Mouse (Mus musculus): ENCODE results near the gene Cbr3. TPM values are rescaled to one million over a fixed set of nuclear protein-coding genes. Genes with fewer than 3 reads are reported as not detected.

The Cbr3 gene
- polyA plus RNA-seq (2014; fragmentation: Illumina TruSeq; extraction: RNeasy Lipid Tissue Mini Kit (QIAGEN cat#74804); ENCODE audit: low read depth, low replicate concordance) = 9.6 TPM

DNA sequence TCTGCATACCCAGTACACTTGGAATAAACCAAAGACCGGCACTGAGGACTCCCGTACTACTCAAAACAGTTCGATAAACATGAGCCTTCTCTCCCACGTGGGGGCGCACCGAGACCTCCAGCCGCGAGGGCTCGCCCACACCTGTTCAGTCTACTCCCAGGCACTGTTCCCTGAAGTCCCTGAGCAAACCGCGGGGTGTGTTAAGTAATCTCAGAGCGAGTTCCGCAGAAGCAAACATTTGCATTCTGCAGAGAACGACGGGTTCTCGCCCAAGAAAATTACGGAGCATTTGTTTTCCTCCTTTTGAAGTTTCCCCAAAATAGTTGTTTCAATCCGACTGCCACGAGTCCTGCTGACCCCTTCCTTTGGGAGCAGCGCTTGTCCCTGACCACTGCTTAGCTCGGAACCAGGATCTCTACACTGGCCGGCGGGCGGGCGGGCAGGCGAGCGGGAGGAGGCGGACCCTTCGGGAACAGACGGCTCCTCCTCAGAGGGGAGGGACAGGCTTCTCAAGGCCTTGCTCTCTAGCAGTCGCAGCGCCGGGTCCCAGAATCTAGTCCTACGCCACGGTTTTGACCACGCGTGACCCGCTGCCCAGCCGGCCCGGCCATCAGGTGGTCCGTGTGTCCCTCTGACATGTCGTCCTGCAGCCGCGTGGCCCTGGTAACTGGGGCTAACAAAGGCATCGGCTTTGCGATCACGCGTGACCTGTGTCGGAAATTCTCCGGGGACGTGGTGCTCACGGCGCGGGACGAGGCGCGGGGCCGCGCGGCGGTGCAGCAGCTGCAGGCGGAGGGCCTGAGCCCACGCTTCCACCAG is at the start of gene Cbr3:
Gene Cbr3 (plus strand): TSS at position 527 of the 819 bp plus-strand sequence.

DNA sequence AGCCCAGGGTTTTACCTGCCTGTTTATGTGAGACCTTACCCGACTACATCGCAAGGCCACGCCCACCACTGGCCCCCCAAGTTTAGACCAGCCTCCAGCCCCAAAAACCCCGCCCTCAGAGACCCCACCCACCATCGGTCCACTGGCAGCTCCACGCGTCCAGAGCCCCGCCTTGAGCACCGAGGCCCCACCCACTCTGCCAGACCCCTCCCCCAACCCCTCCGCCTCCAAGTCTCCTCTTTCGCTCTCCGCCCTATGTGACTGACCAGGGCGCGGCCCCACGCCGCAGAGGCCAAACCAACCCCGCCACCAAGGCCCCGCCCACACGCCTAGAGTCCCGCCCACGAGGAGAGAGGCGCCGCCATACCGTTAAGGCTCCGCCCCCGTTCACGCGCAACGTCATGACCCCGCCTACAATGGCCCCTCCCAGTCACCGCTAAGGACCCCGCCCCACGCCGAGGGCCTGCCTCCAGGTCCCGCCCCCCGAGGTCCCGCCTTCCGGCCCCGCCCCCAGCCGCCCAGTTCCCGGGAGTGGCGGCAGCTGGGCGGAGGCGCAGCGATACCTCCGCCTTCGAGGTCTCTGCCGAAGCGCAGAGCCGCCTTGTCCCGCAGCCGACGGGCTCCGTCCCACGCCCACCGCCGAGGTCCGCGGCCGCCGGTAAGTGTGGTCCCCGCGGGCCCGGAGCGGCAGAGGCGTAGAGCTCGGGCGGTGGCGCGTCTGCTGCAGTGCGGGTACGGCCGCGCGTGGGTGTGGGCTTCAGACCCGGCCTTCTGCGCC is 28.6 kb downstream of the Cbr3 start, which contains the start of gene Dop1b:
Gene Dop1b (plus strand): TSS at position 494 of the 778 bp plus-strand sequence.

Other genes with a start within 250 kb of the Cbr3 start
- gene Setd4, start 79.2 kb upstream of the Cbr3 start, polyA plus RNA-seq (2014; fragmentation: Illumina TruSeq; extraction: RNeasy Lipid Tissue Mini Kit (QIAGEN cat#74804); ENCODE audit: low read depth, low replicate concordance) = 0.41 TPM
- 14.6 TPM for gene Cbr1, start 77.4 kb upstream of the Cbr3 start, polyA plus RNA-seq (2014; fragmentation: Illumina TruSeq; extraction: RNeasy Lipid Tissue Mini Kit (QIAGEN cat#74804); ENCODE audit: low read depth, low replicate concordance)
- not detected for gene Gm5678, start 55.1 kb upstream of the Cbr3 start, polyA plus RNA-seq (2014; fragmentation: Illumina TruSeq; extraction: RNeasy Lipid Tissue Mini Kit (QIAGEN cat#74804); ENCODE audit: low read depth, low replicate concordance)
- 9.6 TPM for gene Dop1b, start 28.7 kb downstream of the Cbr3 start, polyA plus RNA-seq (2014; fragmentation: Illumina TruSeq; extraction: RNeasy Lipid Tissue Mini Kit (QIAGEN cat#74804); ENCODE audit: low read depth, low replicate concordance)
- 135 TPM for gene Morc3, start 148.9 kb downstream of the Cbr3 start, polyA plus RNA-seq (2014; fragmentation: Illumina TruSeq; extraction: RNeasy Lipid Tissue Mini Kit (QIAGEN cat#74804); ENCODE audit: low read depth, low replicate concordance)
- gene Chaf1b, start 200.7 kb downstream of the Cbr3 start, polyA plus RNA-seq (2014; fragmentation: Illumina TruSeq; extraction: RNeasy Lipid Tissue Mini Kit (QIAGEN cat#74804); ENCODE audit: low read depth, low replicate concordance) = 0.82 TPM

All from adrenal gland, adult 10 weeks (tissue).